In the genomic region with DNA sequence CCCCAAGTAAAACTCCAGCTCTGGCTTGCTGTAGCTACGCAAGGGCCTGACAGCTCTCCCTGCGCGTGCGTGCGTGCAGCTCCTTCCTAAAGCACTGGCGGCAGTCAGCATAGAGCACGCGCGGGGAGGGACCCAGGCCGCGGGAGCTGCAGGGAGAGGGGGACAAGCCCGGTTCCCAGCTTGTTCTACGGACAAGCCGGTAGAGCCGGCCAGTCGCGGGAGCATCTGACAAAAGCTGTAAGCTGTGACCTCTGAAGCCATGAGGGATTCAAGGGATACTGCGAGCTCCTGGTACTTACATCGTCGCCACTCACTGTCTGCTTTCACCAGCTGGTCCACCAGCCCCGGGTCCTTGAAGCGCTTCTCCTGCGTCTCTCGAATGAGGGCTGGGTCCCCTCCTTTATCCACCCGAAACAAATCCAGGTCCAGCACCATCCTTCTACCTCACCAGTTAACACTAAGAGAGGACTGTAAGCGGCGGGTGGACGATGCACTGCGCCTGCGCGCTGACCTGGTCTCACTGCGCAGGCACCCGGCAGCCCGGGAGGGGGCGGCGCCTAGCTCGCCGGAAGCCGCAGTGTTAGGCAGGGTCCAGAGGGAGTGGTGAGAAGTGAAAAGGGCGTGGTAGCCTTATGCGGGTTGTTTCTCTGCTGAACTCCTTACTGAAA, we compare ENCODE assay signal across 8 mouse cellular contexts. TPM values are rescaled to one million over a fixed set of nuclear protein-coding genes. Genes with fewer than 3 reads are reported as not detected.
A peak's percentile ranks its signal among the peaks of the same experiment; 100 is the strongest.
DNase-seq lines count a peak whose midpoint lies in the region; ATAC-seq and TF ChIP-seq lines count a peak whose summit lies in the region.

Sars (minus strand) TSS at position 512 of the 668 bp plus-strand sequence.

- under 1% methylated on average over 41 of the region's 41 CpGs for WGBS in forebrain, embryonic 15.5 days
- under 1% methylated on average over 41 of the region's 41 CpGs for whole genome bisulfite sequencing in lung, adult 2 months

- H3K27ac ChIP-seq in forebrain, embryonic 15.5 days (replicated peaks) = peak within 1 kb of the TSS; percentile 91

- peak; percentile 65; the same call in 1 of the 2 replicates for TF ChIP-seq POLR2A in lung, adult 2 months (IDR thresholded peaks at IDR 0.05; ENCODE audit: borderline replicate concordance, extremely low read depth, low read depth, low read length)

- H3K27me3 ChIP-seq in forebrain, embryonic 15.5 days = no peaks in the 10 kb centered on the region

- no peaks in the 10 kb centered on the region for H3K9me3 ChIP-seq in forebrain, embryonic 15.5 days

- no peak for TF ChIP-seq CTCF in lung, adult 2 months (IDR thresholded peaks at IDR 0.05; ENCODE audit: insufficient read depth, low read length)

- ATAC-seq in forebrain, embryonic 15.5 days (replicated peaks) = peak; percentile 97
- ATAC-seq in neutrophil, adult 5-6 weeks (ENCODE audit: extremely low read depth, insufficient number of reproducible peaks, low FRiP score, poor library complexity, severe bottlenecking) = peak; percentile 89

- peak; percentile 94 for DNase-seq in ES-CJ7 (ENCODE audit: low read depth, low spot score)
- peak; percentile 90 for DNase-seq in cerebellum, adult 11 months
- DNase-seq in heart, postnatal 25 days (ENCODE audit: low spot score) = peak; percentile 86
- peak; percentile 83 to 94 for DNase-seq in layer of hippocampus, adult 18-20 months (ENCODE audit: low spot score in 2 of 2)
- DNase-seq in lung, adult 2 months = peak; percentile 84
- peak; percentile 73 to 76 for DNase-seq in thymus, adult 18-20 months

- H3K9ac ChIP-seq in forebrain, embryonic 15.5 days (replicated peaks) = peak within 1 kb of the TSS; percentile 79

- peak within 1 kb of the TSS; percentile 77 for H3K4me2 ChIP-seq in forebrain, embryonic 15.5 days (replicated peaks)

- intact Hi-C loops in heart, postnatal 25 days (cut with DNase I) = loop anchor here (5.0 kb wide), 1 partner anchor 43 kb away; no protein-coding TSS in a partner anchor

- peaks cover 44% of the 10 kb centered on the region for H3K4me1 ChIP-seq in forebrain, embryonic 15.5 days
- H3K4me1 ChIP-seq in lung, adult 2 months (ENCODE audit: control insufficient read depth, insufficient read depth, low read length) = peaks cover 2% of the 10 kb centered on the region

- no peaks in the 10 kb centered on the region for H3K36me3 ChIP-seq in forebrain, embryonic 15.5 days

- H3K4me3 ChIP-seq in forebrain, embryonic 15.5 days = peak within 1 kb of the TSS; percentile 80
- peak within 1 kb of the TSS; percentile 83 for H3K4me3 ChIP-seq in lung, adult 2 months (replicated peaks; ENCODE audit: extremely low read depth, low read depth, low read length)

RNA-seq across cellular contexts. Expression of gene Sars, which starts in this region (rescaled TPM):
- 221 and 222 TPM in 2 replicates for polyA plus RNA-seq in forebrain, embryonic 15.5 days (2015; fragmentation: Nextera tagmentation; extraction: Ambion mirVana)
- 10 to 100 TPM; 80.8 to 81.5 TPM for total RNA-seq in heart, postnatal 25 days (2021)
- total RNA-seq in layer of hippocampus, adult 18-20 months (2021) = 100 to 1,000 TPM; 205 to 221 TPM
- polyA plus RNA-seq in lung, adult 2 months (2012; rRNA removed) = 29.4 and 48.0 TPM in 2 replicates
- 148 and 192 TPM in 2 replicates for total RNA-seq in neutrophil, adult 5-6 weeks (2017)

Comparison
In these comparisons a context has a peak if more than half of its experiments do, and no peak if none do; other contexts are left out.
1. Peak in every context shown above with its lines: DNase-seq, ATAC-seq, H3K4me3 ChIP-seq and H3K27ac ChIP-seq.